Mouse (Mus musculus): ENCODE data around the gene Wwc1.
A peak's percentile ranks its signal among the peaks of the same experiment; 100 is the strongest.

The Wwc1 gene

DNA sequence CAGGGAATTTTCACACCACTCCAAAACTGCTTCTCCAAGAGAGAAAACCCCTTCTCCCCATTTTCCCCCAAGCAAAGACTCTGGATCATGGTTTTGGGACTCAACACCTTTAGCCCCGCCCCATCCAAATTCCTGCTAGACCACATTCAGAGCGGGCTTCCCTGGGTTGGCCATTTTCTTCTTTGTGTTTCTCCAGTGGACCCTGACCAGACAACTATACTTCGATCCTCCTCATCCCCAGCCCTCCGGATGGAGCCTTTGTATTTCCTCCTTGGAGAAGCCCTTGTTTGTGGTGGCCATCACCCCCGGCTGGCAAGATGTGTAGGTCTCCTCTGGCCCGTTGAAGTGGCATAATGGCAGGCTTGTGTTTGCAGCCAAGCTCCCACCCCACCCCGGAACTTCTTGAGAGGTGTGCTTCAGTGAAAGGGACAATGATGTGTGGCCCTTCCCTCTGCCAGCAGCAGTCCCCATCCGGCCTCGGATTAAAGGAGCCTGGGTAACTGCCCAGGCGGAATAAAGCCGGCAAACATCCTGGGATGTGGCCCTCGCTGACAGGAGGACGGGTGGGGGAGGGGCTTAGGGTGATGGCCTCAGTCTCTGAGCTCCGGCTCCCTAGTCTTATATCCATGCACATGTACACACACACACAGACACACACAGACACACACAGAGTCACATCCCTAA, 46.8 kb downstream of the Wwc1 start:
- peak; percentile 35 for DNase-seq (ENCODE audit: low read depth, low spot score)

DNA sequence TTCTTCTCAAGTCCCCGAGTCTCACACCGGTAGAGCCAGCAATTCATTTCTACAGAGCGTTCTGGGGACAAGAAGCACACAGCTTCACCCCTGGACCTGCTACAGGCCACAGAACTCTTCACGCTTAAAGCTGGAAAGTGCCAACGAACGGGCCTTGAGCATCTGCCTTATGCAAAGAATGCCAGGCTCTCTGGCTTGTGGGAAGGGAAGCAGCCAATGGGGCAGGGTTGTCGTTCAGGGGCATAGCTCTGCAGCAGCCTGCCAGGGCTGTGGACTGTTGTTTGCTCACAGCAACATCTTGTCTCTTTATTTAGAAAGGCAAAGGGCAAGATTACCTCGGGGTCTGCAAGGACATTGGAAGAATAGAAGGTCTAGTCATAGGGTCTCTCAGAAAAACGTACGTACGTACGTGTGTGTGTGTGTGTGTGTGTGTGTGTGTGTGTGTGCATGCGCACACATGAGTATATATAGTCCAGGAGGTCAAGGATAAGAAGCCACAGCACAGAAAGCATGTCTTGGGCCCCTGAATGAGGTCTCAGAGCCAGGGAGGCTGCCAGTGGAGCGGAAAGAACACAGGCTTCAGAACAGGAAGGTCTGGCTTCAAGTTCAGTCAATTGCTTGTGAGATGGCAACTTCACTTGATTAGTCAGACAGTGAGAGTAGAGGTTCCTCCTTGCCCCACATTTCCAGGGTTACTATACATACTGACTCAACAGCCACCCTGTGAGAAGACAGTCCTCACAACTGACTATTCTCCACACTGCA, 48.0 kb downstream of the Wwc1 start:
- DNase-seq (ENCODE audit: low read depth, low spot score): no peak

DNA sequence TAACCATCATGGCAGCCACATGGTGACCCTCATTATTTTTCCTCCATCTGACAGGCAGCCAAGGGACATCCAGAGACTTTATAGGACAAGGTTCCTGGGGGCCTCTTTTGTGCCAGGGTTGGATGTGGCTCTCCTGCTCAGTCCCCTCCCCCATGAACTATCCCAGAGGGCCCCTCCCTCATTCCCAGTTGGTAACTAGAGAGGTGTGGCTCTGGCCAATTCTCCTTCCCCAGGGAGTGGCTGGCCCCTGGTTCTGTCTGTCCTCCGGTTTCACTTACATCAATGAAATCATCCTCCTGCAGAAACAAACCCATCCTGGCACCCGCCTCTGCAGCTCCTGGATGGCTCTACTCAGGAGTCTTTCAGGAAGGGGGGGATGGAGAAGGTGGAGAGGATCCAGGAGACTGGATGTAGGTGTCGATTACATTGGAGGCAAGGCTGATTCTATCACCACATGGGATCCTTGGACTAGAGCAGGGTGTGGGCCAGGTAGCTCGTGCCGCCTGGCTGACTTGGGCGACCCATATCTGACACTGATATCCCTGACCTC, 49.7 kb downstream of the Wwc1 start:
- peak; percentile 63 for DNase-seq (ENCODE audit: low read depth, low spot score)

DNA sequence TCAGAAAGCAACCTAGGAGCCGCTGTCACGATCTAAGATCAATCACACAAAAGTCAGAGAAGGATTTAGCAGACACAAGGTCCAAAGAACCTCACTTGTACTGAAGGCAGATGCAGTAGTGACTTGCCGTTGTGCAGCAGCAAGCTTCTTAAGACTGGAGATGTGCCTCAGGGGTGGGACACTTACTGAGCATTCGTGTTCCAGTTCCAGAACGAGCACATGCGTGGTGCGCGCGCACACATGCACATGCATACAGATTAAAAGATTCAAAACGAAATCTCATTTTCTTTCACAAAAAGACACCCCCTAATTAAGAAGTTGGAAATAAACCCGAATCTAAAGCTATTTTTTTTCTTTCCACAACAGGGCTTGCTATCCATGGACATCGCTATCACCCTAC, 51.9 kb downstream of the Wwc1 start:
- no peak for DNase-seq (ENCODE audit: low read depth, low spot score)

DNA sequence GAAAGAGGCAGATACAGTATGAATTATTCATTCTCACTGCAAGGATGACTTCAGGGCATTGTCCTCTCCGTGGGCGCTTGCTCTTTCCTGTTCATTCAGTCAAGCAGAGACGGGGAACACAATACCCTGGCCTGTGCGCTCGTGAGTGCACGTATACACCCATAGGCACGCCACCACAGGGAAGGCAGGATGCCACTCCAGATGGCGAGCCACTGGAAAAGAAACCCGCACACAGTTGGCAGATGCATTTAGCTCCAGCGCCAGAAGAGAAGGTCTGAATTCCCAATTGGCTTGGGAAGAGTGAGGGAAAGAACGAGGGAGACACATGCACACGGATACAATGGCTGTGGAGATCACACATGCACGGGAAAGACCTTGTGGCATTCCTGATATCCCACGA, 53.0 kb downstream of the Wwc1 start:
- peak; percentile 36 for DNase-seq (ENCODE audit: low read depth, low spot score)

DNA sequence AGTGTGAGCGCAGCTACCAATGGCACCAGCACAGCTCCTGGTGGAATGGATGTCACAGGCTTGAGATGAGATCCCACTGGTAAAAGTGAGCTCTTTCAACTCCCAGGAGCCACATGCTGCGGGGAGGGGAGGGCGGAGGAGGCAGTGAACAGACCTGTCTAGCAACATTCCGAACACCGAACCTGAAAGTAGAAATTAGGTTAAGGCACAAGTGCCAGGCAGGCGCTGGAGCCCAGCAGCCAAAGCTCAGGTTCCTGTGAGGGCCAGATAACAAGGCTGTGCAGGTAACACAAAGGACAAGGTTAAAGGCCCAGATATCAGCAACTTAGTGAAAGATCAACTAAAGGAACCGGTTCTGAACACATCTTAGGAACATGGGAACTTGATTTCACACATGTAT, 54.7 kb downstream of the Wwc1 start:
- DNase-seq (ENCODE audit: low read depth, low spot score): no peak

DNA sequence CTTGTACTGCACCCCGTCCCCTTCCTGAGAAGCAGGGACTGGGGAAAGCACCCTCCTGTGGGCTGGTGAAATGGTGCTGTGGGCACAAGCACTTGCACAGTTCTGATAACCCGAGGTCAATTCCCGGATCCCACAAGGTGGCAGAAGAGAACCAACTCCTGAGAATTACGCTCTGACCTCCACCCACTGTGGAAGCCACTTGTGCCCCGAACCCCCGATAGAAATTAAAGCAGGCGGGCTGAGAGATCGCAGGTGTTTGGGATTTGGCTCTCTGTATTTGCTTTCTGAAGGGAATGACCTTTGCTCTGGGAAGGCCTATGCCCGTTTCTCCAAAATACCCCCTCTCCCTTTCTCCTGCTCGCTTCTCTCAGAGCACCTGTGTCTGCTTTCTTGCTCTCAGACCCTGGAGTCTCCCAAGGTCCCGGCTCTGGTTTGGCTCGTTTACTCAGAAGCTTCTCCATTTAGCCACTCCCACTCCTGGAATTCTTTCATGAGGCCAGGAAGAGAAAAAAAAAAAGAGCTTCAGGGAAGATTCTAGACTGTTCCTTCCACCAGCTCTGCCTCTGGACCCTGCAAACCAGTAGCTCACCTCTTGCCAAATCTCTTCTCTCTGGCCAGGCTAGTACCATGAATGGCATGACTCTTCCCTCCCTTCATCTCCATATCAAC, 58.0 kb downstream of the Wwc1 start:
- peak; percentile 63 for DNase-seq (ENCODE audit: low read depth, low spot score)

DNA sequence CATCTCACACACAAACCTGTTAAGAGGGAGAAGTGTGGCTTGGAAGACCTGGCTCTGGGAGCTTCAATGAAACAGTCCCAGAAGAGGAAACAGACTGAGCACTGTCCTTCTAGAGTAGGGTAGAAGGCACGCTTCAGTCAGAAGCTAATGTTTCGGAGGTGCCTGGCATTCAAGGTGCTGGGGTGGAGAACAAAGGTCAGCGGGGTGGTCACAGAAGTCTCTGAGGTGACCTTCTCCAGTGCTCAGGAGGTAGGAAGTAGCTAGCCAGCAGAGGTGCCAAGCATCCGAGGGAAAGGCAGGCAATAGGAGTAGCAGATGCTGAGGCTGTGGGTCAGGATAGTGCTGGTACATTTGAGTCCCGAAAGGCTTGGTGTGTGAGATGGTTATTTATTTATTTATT, 59.6 kb downstream of the Wwc1 start:
- DNase-seq (ENCODE audit: low read depth, low spot score): no peak

DNA sequence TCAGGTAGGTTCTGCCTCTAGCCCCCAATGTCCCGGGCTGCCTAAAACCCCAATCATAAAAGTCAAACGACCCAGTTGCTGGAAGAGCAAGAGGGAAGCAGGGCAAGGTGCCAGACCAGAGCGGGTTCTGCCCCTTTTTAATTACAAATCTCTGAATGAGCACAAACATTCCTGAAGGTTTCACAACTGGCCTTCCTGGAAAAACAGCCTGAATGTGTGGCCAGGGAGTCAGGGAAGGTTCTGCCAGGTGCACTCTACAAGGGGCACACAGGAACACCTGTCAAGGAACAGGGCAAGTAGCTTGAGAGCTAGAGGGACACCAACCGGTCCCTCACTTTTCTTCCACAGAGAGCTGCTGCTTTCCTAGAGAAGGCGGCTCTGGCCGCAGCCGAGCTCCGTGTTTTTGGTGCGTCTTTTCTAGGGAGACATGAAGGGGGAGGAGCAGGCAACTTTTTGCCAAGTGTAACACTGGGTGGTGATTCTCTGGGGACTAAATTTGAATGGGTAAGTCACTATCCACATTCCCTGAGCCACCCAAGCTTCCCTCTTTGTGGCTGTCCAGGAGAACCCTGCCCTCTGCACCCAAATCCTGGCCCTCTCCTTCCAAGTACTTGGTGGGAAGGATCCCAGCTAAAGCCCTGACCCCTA, 60.3 kb downstream of the Wwc1 start:
- no peak for DNase-seq (ENCODE audit: low read depth, low spot score)

DNA sequence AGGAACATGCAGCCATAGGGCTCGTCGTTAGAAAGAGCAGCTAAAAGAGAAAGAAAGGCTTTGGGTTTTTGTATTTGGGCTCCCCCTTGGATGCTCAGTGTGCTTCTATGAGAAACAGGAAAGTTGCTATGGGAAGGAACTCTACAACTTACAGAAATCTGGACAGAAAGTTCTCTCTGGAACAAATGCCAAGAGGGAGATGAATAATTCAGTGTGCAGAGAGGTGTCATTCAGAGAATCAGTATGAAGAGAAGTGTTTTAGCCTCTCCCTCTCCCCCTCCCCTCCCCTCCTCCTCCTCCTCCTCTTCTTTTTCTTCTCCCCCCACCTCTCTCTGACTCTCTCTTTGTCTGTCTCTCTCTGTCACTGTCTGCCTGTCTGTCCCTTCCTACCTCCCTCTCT, 60.9 kb downstream of the Wwc1 start:
- DNase-seq (ENCODE audit: low read depth, low spot score): no peak

DNA sequence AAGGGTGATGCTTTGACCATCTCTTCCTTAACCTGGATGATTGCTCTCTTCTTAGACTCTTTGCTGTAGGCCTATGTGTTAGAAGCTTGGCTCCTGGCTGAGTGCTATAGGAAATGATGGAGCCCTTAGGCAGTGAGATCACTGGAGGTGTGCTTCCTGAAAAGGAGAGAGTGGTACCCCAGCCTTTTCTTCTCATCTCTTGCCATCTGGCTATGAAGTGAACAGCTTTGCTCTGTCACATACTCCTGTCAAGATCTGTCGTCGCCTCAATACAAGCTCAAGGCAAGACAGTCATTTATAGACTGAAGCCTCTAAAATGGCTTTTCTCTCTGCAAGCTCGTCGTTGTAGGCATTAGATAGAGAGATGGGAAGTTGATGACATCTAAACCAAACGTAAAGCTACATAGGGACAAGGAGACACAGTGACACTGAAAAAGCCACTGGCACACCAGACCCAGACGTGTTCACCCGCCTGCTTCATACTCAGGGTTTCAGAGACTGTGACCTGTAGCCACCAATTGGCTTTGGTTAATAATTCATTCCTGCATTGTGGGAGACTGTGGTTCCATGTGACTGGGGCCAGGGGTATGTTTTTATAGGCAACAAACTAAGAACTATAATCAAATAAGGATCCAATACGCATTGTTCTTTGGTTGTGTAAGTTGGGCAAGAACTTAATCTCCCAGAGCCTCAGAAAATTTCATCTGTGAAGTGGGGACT, 63.7 kb downstream of the Wwc1 start:
- DNase-seq (ENCODE audit: low read depth, low spot score): no peak

DNA sequence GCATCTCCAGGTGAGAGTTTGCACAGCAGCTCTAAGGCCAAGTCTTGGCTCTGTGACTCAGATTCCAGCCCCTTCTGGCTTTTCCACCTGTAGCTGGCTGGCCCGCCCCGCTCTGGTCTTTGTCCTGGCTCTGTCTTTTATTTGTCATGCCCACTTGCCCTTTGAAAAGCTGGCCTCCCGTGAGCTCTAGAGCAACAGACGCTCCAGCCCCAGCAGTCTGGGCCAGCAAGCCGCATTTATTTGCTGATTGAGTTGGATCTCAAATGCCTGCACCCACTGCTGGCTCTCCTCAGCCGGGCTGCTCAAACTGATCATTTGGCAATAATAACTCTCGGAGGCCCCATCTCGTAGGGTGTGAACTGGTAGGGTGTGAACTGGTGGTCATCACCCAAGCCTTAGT, 64.8 kb downstream of the Wwc1 start:
- DNase-seq (ENCODE audit: low read depth, low spot score): no peak

DNA sequence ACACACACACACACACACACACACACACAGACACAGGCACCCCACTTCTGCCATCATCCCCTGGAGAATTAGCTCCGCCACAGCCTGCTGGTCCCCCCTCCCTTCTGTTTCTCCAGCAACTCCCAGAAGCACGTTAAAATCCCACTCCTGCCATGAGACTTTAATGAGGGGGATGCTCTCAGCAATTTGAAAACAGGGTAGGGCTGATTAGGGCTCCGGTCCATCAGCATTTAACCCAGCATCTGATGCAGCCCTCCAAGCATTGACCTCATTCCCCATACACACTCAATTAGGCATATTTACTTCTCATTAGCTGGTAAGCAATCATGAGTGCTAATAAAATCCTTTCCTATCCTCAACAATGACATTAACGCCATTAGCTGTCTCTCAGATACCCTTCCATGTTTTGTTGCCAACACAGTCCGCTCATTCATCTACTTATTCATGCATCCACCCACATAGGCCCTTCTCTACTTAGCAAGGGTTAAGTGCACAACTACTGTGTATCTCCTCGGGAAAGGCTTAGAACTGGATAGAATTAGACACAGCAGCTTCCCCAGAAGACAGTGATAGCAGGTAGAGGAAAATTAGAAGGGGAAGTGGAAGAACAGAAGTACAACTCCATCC, 66.8 kb downstream of the Wwc1 start:
- DNase-seq (ENCODE audit: low read depth, low spot score): no peak

DNA sequence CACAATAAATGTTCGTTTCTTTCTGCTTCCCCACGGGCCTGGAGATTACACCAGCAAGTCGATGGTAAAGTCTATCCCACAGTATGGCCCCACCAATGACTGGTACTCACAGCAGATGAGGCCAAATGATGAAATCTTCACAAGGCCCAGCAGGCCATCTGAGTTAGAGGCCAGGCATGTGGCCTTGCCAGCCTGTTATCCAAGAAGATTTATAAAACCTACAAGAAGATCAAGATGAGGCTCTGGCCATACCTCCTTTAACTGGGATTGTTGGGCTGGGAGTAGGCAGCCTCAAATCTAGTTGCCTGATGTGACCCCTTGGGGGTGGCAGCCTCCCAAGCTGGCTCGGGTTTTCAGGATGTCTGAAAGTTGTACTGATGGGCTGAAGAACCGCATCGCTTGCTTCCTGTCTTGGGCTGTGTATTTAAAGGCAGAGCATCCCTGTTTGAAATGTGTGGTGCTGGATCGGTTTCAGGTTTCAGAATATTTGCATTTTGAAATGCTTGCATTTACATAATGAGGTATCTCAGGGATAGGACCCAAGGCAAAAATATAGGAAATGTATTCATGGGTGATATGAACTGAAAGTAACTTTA, 75.3 kb downstream of the Wwc1 start:
- no peak for DNase-seq (ENCODE audit: low read depth, low spot score)

DNA sequence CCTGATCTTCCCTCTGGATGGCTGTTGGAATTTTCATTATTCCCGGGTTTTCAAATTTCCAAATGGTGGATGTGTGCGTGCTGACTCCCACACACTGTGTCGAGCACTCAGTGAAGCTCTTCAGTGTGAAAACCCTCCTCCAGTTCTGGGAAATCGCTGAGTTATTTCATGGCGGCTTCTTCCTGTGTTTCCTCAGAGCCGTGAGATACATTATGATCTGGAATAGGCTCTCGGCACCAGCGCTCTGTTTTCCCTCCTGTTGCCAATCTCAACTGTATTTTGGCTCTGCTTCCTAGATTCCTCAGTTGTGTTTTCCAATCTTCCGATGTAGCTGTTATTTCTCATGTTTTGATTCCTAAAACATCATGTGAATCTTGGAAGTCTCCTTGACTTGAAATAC, 77.2 kb downstream of the Wwc1 start:
- no peak for DNase-seq (ENCODE audit: low read depth, low spot score)

DNA sequence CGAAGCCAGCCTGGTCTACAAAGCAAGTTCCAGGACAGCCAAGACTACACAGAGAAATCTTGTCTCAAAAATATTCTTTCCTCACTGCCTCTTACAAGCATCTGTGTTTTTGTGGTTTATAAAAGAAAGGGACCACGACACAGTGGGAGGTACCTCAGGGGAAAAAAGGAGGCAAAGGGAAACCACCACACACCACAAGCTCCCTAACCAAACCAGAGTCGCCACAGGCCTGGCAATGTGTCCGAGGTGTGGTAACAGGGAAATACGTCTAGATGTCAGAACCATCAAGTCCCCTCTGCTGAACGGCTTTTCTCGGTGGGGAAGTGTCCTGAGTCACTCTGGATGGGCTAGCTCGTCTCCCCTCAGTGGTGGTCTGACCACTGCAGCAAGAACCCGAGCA, 80.4 kb downstream of the Wwc1 start:
- DNase-seq (ENCODE audit: low read depth, low spot score): no peak

DNA sequence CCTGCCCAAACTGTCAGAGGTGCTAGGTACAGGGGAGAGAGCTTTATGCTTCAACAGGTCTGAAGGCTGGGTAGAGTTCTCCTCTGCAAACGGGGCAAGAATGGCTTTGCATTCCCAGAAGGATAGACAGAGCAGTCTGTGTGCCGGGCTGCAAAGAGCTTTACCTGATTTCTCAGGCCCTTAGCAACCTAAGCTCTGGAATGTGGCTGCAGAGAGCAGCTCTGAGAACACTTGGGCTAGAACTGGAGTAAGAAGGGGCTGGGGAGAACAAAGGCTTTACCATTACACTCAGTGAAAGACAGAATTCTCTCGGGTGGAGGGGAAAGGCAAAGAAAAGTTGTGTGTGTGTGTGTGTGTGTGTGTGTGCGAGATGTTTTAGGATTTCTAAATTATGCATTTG, 86.9 kb downstream of the Wwc1 start:
- DNase-seq (ENCODE audit: low read depth, low spot score): no peak

DNA sequence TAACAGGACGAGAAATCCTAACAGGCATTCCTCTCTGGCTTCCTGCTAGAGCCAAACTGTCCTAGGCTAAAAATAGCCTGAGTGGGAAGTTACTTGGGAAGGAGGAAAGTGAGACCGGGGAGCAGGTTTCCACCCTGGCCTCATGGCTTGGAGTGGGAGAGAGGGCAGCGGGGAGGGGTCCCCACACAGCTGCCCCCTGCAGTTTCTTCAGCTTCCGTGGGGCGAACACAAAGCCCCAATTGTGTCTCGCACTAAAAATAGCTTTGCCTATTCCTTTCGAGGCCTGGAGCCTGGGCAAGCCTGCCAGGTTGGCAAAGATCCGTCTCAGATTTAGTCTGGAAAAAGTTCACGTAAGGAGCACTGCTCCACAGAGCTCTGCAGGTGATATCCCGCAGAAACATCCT, 87.3 kb downstream of the Wwc1 start:
- DNase-seq (ENCODE audit: low read depth, low spot score): no peak

DNA sequence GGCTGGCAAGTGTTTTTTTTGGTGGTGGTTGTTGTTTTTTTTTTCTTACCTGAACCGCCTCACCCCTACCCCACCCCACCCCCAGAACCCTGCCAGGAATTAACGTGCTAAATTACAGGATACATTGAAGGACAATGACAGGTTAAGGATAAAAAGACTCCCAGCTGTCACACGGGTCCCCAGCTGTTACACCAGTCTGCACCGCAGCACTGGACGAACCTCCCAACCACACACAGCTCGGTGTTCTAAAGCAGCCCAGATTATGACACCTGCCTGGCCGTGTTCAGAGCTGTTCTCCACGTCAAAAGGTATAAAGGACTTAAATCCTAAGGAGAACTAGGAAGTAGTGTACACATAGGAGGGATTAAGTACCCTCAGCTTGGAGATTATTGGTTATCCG, 88.0 kb downstream of the Wwc1 start:
- DNase-seq (ENCODE audit: low read depth, low spot score): no peak

DNA sequence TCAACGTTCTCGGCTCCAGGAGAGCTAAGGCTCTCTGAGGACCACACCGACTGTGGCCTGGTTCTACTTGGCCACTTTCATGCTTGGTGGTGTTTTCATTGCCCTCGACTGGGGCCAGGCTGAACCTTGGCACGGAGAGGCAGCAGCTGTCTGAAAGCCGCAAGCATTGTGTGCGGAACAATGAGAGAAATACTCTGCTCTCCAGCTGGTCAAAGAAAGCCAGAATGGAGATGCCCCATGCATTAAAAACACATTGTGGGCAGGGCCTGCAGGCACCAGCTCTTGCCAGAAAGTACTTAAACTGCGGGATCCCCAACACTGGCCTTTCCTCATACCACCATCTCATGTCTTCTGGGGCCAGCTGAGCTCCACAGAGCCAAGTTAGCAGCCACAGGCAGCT, 91.5 kb downstream of the Wwc1 start:
- no peak for DNase-seq (ENCODE audit: low read depth, low spot score)

DNA sequence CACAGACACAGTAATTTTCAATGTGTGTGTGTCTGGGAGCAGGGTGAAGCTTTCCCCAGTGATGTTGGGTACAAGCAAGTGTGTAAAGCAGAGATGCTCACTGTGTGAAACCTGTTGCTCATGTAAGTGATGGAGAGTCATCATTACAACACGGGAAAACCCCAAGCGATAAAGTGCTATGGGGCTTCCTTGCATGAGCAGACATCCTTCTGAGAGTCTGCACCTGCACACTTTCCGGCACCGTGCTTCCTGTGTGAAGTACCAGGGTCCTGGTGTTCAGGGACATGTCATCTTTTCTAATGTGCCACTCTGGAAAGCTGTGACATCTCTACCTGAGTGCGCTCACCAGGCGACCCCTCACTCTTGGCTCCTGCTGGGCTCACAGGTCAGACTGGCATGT, 97.5 kb downstream of the Wwc1 start:
- no peak for DNase-seq (ENCODE audit: low read depth, low spot score)

All from ZHBTc4 (cell line).